ENCODE assay signal across 9 mouse cellular contexts in genomic region chr15:6873154-6873806, GRCm38 (mm10). TPM values are rescaled to one million over a fixed set of nuclear protein-coding genes. Genes with fewer than 3 reads are reported as not detected.
A peak's percentile ranks its signal among the peaks of the same experiment; 100 is the strongest.
DNase-seq lines count a peak whose midpoint lies in the region; ATAC-seq lines count a peak whose summit lies in the region.
"Had no signal": no experiment of that assay in that cellular context is flagged by ENCODE, and none has a peak within 500 bp of the region (broad histone marks: within the 10 kb centered on the region; RNA-seq: fewer than 3 reads in every experiment).

No protein-coding gene starts in this region.

- 0 out of 2 replicates have a peak, but pooled peaks have one; percentile 13 for ATAC-seq in kidney, embryonic 16.5 days (ENCODE audit: low FRiP score, low TSS enrichment)
- ATAC-seq in forebrain, embryonic 12.5 days (ENCODE audit: low FRiP score): no peak
- no peak; the same call in 1 of the 2 replicates for ATAC-seq in intestine, embryonic 16.5 days
- ATAC-seq in midbrain, embryonic 11.5 days (ENCODE audit: low FRiP score): peak; percentile 14; the same call in 1 of the 2 replicates

- H3K27me3 ChIP-seq in kidney, embryonic 16.5 days (ENCODE audit: insufficient read depth, low read length): 0 out of 2 replicates have a peak, but pooled peaks cover 4% of the 10 kb centered on the region
- H3K27me3 ChIP-seq in forebrain, embryonic 12.5 days: peaks cover 80% of the 10 kb centered on the region
- no peaks in the 10 kb centered on the region; the same call in none of the 2 replicates for H3K27me3 ChIP-seq in intestine, embryonic 16.5 days (replicated peaks; ENCODE audit: control insufficient read depth, insufficient read depth, low read length)
- H3K27me3 ChIP-seq in midbrain, embryonic 11.5 days (ENCODE audit: control insufficient read depth, insufficient read depth, low read length): peaks cover 17% of the 10 kb centered on the region

- no peak for DNase-seq in kidney, adult 11 months
- peak; percentile 93 for DNase-seq in midbrain, embryonic 11.5 days (ENCODE audit: low spot score, missing footprints)
- no peak for DNase-seq in urinary bladder, postnatal 14 days (ENCODE audit: low spot score)
- DNase-seq in gastrocnemius, postnatal 4 days (ENCODE audit: low spot score in 2 of 2): no peak
- DNase-seq in gastrocnemius, postnatal 14 days: no peak

- H3K4me2 ChIP-seq in kidney, embryonic 16.5 days (replicated peaks; ENCODE audit: low read depth, low read length): peak overlapping the region; percentile 69
- peak overlapping the region; percentile 69 for H3K4me2 ChIP-seq in forebrain, embryonic 12.5 days
- H3K4me2 ChIP-seq in intestine, embryonic 16.5 days (ENCODE audit: low read depth, low read length): peak overlapping the region; percentile 89
- H3K4me2 ChIP-seq in midbrain, embryonic 11.5 days: peak overlapping the region; percentile 62; the same call in 1 of the 2 replicates

- WGBS in kidney, embryonic 16.5 days: 38% methylated on average over 17 of the region's 17 CpGs
- 29% methylated on average over 17 of the region's 17 CpGs for WGBS in forebrain, embryonic 12.5 days
- WGBS in intestine, embryonic 16.5 days: 41% methylated on average over 17 of the region's 17 CpGs
- WGBS in midbrain, embryonic 11.5 days: 36% methylated on average over 17 of the region's 17 CpGs

- peaks cover 10% of the 10 kb centered on the region; the same call in 1 of the 2 replicates for H3K4me1 ChIP-seq in kidney, embryonic 16.5 days (ENCODE audit: insufficient read depth, low read length)
- peaks cover 14% of the 10 kb centered on the region for H3K4me1 ChIP-seq in forebrain, embryonic 12.5 days
- peaks cover 6% of the 10 kb centered on the region; the same call in 1 of the 2 replicates for H3K4me1 ChIP-seq in intestine, embryonic 16.5 days (ENCODE audit: control insufficient read depth, insufficient read depth, low read length)
- peaks cover 6% of the 10 kb centered on the region for H3K4me1 ChIP-seq in midbrain, embryonic 11.5 days (ENCODE audit: control insufficient read depth, insufficient read depth, low read length)

- H3K9me3 ChIP-seq in kidney, embryonic 16.5 days (ENCODE audit: low read length): no peaks in the 10 kb centered on the region
- no peaks in the 10 kb centered on the region for H3K9me3 ChIP-seq in forebrain, embryonic 12.5 days
- no peaks in the 10 kb centered on the region for H3K9me3 ChIP-seq in intestine, embryonic 16.5 days (ENCODE audit: control insufficient read depth, low read length)
- no peaks in the 10 kb centered on the region for H3K9me3 ChIP-seq in midbrain, embryonic 11.5 days (ENCODE audit: control insufficient read depth, low read length)
- H3K9me3 ChIP-seq: G1E had no signal

- intact Hi-C loops in gastrocnemius, postnatal 14 days (cut with DNase I; ENCODE audit: low total_unique reads): no loop called here

- peak overlapping the region; percentile 59 for H3K4me3 ChIP-seq in kidney, embryonic 16.5 days (ENCODE audit: low read length)
- no peak overlapping the region for H3K4me3 ChIP-seq in forebrain, embryonic 12.5 days (replicated peaks)
- H3K4me3 ChIP-seq in intestine, embryonic 16.5 days (ENCODE audit: low read length): peak overlapping the region; percentile 51
- H3K4me3 ChIP-seq in midbrain, embryonic 11.5 days (ENCODE audit: low read depth, low read length): no peak overlapping the region; the same call in 1 of the 2 replicates

- no peak overlapping the region for H3K9ac ChIP-seq in kidney, embryonic 16.5 days (replicated peaks; ENCODE audit: low read length)
- H3K9ac ChIP-seq in forebrain, embryonic 12.5 days: no peak overlapping the region
- H3K9ac ChIP-seq in intestine, embryonic 16.5 days (ENCODE audit: low read depth, low read length): peak overlapping the region; percentile 60; the same call in 1 of the 2 replicates
- H3K9ac ChIP-seq in midbrain, embryonic 11.5 days (ENCODE audit: low read length): no peak overlapping the region

- no peaks in the 10 kb centered on the region for H3K36me3 ChIP-seq in kidney, embryonic 16.5 days (ENCODE audit: insufficient read depth, low read length)
- H3K36me3 ChIP-seq in forebrain, embryonic 12.5 days (replicated peaks): no peaks in the 10 kb centered on the region
- H3K36me3 ChIP-seq in intestine, embryonic 16.5 days (ENCODE audit: control insufficient read depth, insufficient read depth, low read length): no peaks in the 10 kb centered on the region
- no peaks in the 10 kb centered on the region for H3K36me3 ChIP-seq in midbrain, embryonic 11.5 days (ENCODE audit: control insufficient read depth, insufficient read depth, low read length)
- H3K36me3 ChIP-seq: G1E had no signal

- no peak overlapping the region for H3K27ac ChIP-seq in kidney, embryonic 16.5 days (ENCODE audit: low read length)
- no peak overlapping the region for H3K27ac ChIP-seq in forebrain, embryonic 12.5 days
- no peak overlapping the region for H3K27ac ChIP-seq in intestine, embryonic 16.5 days (ENCODE audit: low read length)
- no peak overlapping the region for H3K27ac ChIP-seq in midbrain, embryonic 11.5 days (ENCODE audit: low read depth, low read length)

RNA-seq across cellular contexts. Expression of gene Osmr, which starts 1.5 kb away (rescaled TPM):
- polyA plus RNA-seq in kidney, embryonic 16.5 days (2015; fragmentation: Nextera tagmentation; extraction: Ambion mirVana): 1.8 and 2.0 TPM in 2 replicates
- polyA plus RNA-seq in forebrain, embryonic 12.5 days (2016; fragmentation: Nextera tagmentation; extraction: Ambion mirVana): 0.50 and 0.72 TPM in 2 replicates
- 1.2 and 1.6 TPM in 2 replicates for polyA plus RNA-seq in intestine, embryonic 16.5 days (2015; fragmentation: Nextera tagmentation; extraction: Ambion mirVana)
- 0.61 and 0.96 TPM in 2 replicates for polyA plus RNA-seq in midbrain, embryonic 11.5 days (2014; fragmentation: Nextera tagmentation; extraction: Ambion mirVana)
- 1 to 10 TPM; 5.5 to 6.6 TPM for total RNA-seq in gastrocnemius, postnatal 4 days (2021)
- 1 to 10 TPM; 4.2 to 5.9 TPM for total RNA-seq in gastrocnemius, postnatal 14 days (2021)
- polyA plus RNA-seq: G1E had no signal

Comparison
In these comparisons a context has a peak if more than half of its experiments do, and no peak if none do; other contexts are left out.
1. ATAC-seq: peak in kidney, embryonic 16.5 days (single experiment) and midbrain, embryonic 11.5 days (single experiment); none in forebrain, embryonic 12.5 days (single experiment) and intestine, embryonic 16.5 days (single experiment).
2. H3K4me3 ChIP-seq: peak in kidney, embryonic 16.5 days (single experiment) and intestine, embryonic 16.5 days (single experiment); none in forebrain, embryonic 12.5 days (single experiment) and midbrain, embryonic 11.5 days (single experiment).
3. Peak in every context shown above with its lines, with median percentiles within 50 percentile points of each other: H3K4me2 ChIP-seq.